Mouse (Mus musculus) adrenal gland, postnatal 10 days (tissue): ENCODE results near the gene Olfr1466. TPM values are rescaled to one million over a fixed set of nuclear protein-coding genes. Genes with fewer than 3 reads are reported as not detected.

Source experiments
- DNase-seq: peaks from one replicate; pipeline ENCODE4 v3.0.0; 2021; ENCODE audit warnings: mixed read lengths
- long read RNA-seq, 2 experiments: library from polyadenylated mRNA; stranded (forward); transcript quantifications; one replicate each; pipeline ENCODE4 v2.0.0; 2021
- total RNA-seq, 2 experiments: library from RNA; stranded (reverse); gene quantifications; 2 replicates each; pipeline ENCODE4 v1.2.3; 2021

Gene Olfr1466
- total RNA-seq = not detected
- long read RNA-seq, experiment 1 = 0 reads
- long read RNA-seq, experiment 2 = 0 reads

DNA sequence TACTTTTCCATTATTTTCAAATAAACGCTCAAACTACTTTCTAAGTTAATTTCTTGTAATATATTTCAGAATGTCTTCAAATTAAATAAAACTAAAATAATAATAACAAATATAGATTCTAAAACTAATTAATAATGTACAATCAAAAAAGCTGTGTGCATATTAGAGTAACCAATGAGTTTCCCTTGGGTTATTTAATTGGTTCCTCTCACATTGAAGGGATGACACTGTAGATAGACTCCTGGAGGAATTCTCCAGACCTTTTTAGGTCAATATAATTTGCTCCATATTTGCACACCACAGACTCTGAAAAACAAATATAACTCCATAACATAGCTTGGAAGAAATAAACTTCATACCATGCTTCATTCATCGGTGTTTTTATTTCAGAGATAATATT is at the start of gene Olfr1466:
Olfr1466 (plus strand) TSS at position 301 of the 400 bp plus-strand sequence.
- DNase-seq = no peak

DNA sequence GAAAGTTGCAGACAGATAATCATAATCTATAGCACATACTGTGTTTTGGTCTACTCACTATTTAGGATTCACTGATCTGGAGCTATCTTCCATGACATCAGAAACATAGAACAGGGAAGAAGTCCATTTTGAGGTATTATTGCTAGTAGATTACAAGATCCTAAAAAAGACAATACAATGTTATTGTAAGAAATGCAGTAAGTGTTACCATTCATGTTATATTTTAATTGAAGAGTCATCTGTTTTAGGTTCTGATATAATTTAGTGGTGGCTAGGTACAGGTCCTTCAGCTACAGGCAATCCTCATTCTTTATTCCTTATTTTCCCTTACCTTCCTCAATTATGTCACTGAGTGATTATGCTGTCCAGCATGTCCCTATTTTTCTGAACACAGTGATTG is 23.2 kb upstream of the Olfr1466 start, which contains the start of gene Olfr1465:
Olfr1465 (minus strand) TSS at position 101 of the 400 bp plus-strand sequence.
- no peak for DNase-seq

DNA sequence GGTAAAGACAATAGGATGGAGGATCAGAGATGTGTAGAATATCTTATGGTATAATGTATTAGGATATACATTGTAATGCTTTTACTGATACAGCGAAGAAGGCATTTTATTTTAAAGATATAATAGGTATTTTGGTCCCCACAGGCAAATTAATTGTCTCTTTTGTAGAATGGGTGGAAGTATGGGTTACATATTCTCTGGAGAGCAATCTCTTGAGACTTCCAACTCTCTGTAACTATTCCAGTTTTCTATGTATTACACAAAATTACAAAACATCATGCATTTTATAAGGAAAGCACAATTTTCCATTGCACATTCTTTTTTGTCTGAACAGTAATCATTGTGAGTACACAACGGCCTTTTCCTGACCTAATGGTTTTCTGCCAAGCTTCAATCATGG is 23.3 kb downstream of the Olfr1466 start, which contains the start of gene Olfr1467:
Olfr1467 (plus strand) TSS at position 301 of the 400 bp plus-strand sequence.
- DNase-seq = no peak

Other genes starting within 250 kb of the Olfr1466 start
- not detected for gene Olfr1457, start 241.0 kb upstream of the Olfr1466 start, total RNA-seq
- gene Olfr1458, start 232.1 kb upstream of the Olfr1466 start, total RNA-seq = not detected
- gene Olfr1459, start 189.3 kb upstream of the Olfr1466 start, total RNA-seq = under 1 TPM in 1 of 2 experiments, not detected in 1; 0.06 TPM
- gene Olfr1461, start 175.9 kb upstream of the Olfr1466 start, total RNA-seq = not detected
- gene Olfr1462, start 153.1 kb upstream of the Olfr1466 start, total RNA-seq = not detected
- not detected for gene Olfr1463, start 107.5 kb upstream of the Olfr1466 start, total RNA-seq
- gene Olfr1465, start 23.3 kb upstream of the Olfr1466 start, total RNA-seq = not detected
- not detected for gene Olfr1467, start 23.4 kb downstream of the Olfr1466 start, total RNA-seq
- gene Olfr1469, start 69.0 kb downstream of the Olfr1466 start, total RNA-seq = not detected
- not detected for gene Olfr1471, start 104.5 kb downstream of the Olfr1466 start, total RNA-seq
- not detected for gene Olfr1472, start 117.2 kb downstream of the Olfr1466 start, total RNA-seq
- gene Olfr1474, start 130.7 kb downstream of the Olfr1466 start, total RNA-seq = not detected
- not detected for gene Olfr1475, start 141.3 kb downstream of the Olfr1466 start, total RNA-seq
- gene Olfr1477, start 161.7 kb downstream of the Olfr1466 start, total RNA-seq = not detected
- gene Olfr1480, start 189.1 kb downstream of the Olfr1466 start, total RNA-seq = not detected
- not detected for gene Olfr1484, start 244.6 kb downstream of the Olfr1466 start, total RNA-seq